Mouse (Mus musculus): Measurements from ENCODE around the gene Fhad1. TPM values are rescaled to one million over a fixed set of nuclear protein-coding genes. Genes with fewer than 3 reads are reported as not detected.
A peak's percentile ranks its signal among the peaks of the same experiment; 100 is the strongest.

Fhad1 gene
- polyA plus RNA-seq, 1 experiment from 2014 or later = 9.0 TPM

GRCm38 (mm10) chr4:141963907-141964306, 51.0 kb downstream of the Fhad1 start:
- H3K27ac ChIP-seq (replicated peaks) = no peak overlapping the region
- WGBS = 81% methylated on average over 3 of the region's 3 CpGs
- ATAC-seq (ENCODE audit: insufficient number of reproducible peaks, low FRiP score, low TSS enrichment, low read depth) = no peak
- no peaks in the 10 kb centered on the region for H3K27me3 ChIP-seq
- H3K9ac ChIP-seq = no peak overlapping the region
- H3K4me3 ChIP-seq (replicated peaks) = no peak overlapping the region
- no peak overlapping the region for H3K4me2 ChIP-seq (replicated peaks)
- H3K9me3 ChIP-seq (replicated peaks) = no peaks in the 10 kb centered on the region
- 0 out of 2 replicates have a peak, but pooled peaks cover 11% of the 10 kb centered on the region for H3K4me1 ChIP-seq
- H3K36me3 ChIP-seq = no peaks in the 10 kb centered on the region

- Histone ChIP-seq H3K27ac (replicated peaks) (no peak overlapping the region), H3K4me2 (replicated peaks) (no peak overlapping the region), H3K9ac (no peak overlapping the region), H3K27me3 (no peaks in the 10 kb centered on the region), H3K4me3 (replicated peaks) (no peak overlapping the region), H3K9me3 (replicated peaks) (no peaks in the 10 kb centered on the region), H3K36me3 (no peaks in the 10 kb centered on the region), H3K4me1 (peaks cover 19% of the 10 kb centered on the region)
- no peak for ATAC-seq (ENCODE audit: insufficient number of reproducible peaks, low FRiP score, low TSS enrichment, low read depth)
- 12% methylated on average over 23 of the region's 23 CpGs for WGBS
Measured at GRCm38 (mm10) chr4:141962811-141963685, 51.8 kb downstream of the Fhad1 start.

- peaks cover 26% of the 10 kb centered on the region for H3K4me1 ChIP-seq
- H3K9ac ChIP-seq = no peak overlapping the region
- no peak overlapping the region for H3K4me2 ChIP-seq (replicated peaks)
- no peaks in the 10 kb centered on the region for H3K9me3 ChIP-seq (replicated peaks)
- H3K36me3 ChIP-seq = no peaks in the 10 kb centered on the region
- H3K27me3 ChIP-seq = no peaks in the 10 kb centered on the region
- H3K27ac ChIP-seq (replicated peaks) = no peak overlapping the region
- WGBS = 76% methylated on average over 8 of the region's 8 CpGs
- H3K4me3 ChIP-seq (replicated peaks) = no peak overlapping the region
- no peak for ATAC-seq (ENCODE audit: insufficient number of reproducible peaks, low FRiP score, low TSS enrichment, low read depth)
Measured at GRCm38 (mm10) chr4:141960037-141960436, 54.8 kb downstream of the Fhad1 start.

GRCm38 (mm10) chr4:141959615-141960014, 55.3 kb downstream of the Fhad1 start:
- Histone ChIP-seq H3K36me3 (no peaks in the 10 kb centered on the region), H3K9ac (no peak overlapping the region), H3K4me2 (replicated peaks) (no peak overlapping the region), H3K4me1 (peaks cover 30% of the 10 kb centered on the region), H3K4me3 (replicated peaks) (no peak overlapping the region), H3K9me3 (replicated peaks) (no peaks in the 10 kb centered on the region), H3K27ac (replicated peaks) (no peak overlapping the region), H3K27me3 (no peaks in the 10 kb centered on the region)
- ATAC-seq (ENCODE audit: insufficient number of reproducible peaks, low FRiP score, low TSS enrichment, low read depth) = no peak
- WGBS = 44% methylated on average over 4 of the region's 4 CpGs

GRCm38 (mm10) chr4:141958614-141959375, 56.1 kb downstream of the Fhad1 start:
- Histone ChIP-seq H3K27me3 (no peaks in the 10 kb centered on the region), H3K4me3 (replicated peaks) (no peak overlapping the region), H3K36me3 (no peaks in the 10 kb centered on the region), H3K27ac (replicated peaks) (no peak overlapping the region), H3K9ac (no peak overlapping the region), H3K4me1 (peaks cover 27% of the 10 kb centered on the region), H3K4me2 (replicated peaks) (0 out of 2 replicates have a peak overlapping the region, but pooled peaks have one; percentile 15), H3K9me3 (replicated peaks) (no peaks in the 10 kb centered on the region)
- WGBS = 53% methylated on average over 7 of the region's 7 CpGs
- peak; percentile 27; the same call in 1 of the 2 replicates for ATAC-seq (ENCODE audit: insufficient number of reproducible peaks, low FRiP score, low TSS enrichment, low read depth)

GRCm38 (mm10) chr4:141958188-141958587, 56.7 kb downstream of the Fhad1 start:
- H3K4me1 ChIP-seq = peaks cover 26% of the 10 kb centered on the region
- H3K27me3 ChIP-seq = no peaks in the 10 kb centered on the region
- 5% methylated on average over 9 of the region's 9 CpGs for WGBS
- no peaks in the 10 kb centered on the region for H3K36me3 ChIP-seq
- H3K9ac ChIP-seq = no peak overlapping the region
- H3K4me3 ChIP-seq (replicated peaks) = no peak overlapping the region
- no peaks in the 10 kb centered on the region for H3K9me3 ChIP-seq (replicated peaks)
- H3K27ac ChIP-seq (replicated peaks) = no peak overlapping the region
- ATAC-seq (ENCODE audit: insufficient number of reproducible peaks, low FRiP score, low TSS enrichment, low read depth) = peak; percentile 31; the same call in 1 of the 2 replicates
- 0 out of 2 replicates have a peak overlapping the region, but pooled peaks have one; percentile 15 for H3K4me2 ChIP-seq (replicated peaks)

- H3K36me3 ChIP-seq = no peaks in the 10 kb centered on the region
- no peak overlapping the region for H3K9ac ChIP-seq
- WGBS = 33% methylated on average over 11 of the region's 11 CpGs
- no peaks in the 10 kb centered on the region for H3K9me3 ChIP-seq (replicated peaks)
- no peak overlapping the region for H3K4me3 ChIP-seq (replicated peaks)
- no peaks in the 10 kb centered on the region for H3K27me3 ChIP-seq
- H3K4me2 ChIP-seq (replicated peaks) = no peak overlapping the region
- peaks cover 24% of the 10 kb centered on the region for H3K4me1 ChIP-seq
- no peak for ATAC-seq (ENCODE audit: insufficient number of reproducible peaks, low FRiP score, low TSS enrichment, low read depth)
- H3K27ac ChIP-seq (replicated peaks) = no peak overlapping the region
Measured at GRCm38 (mm10) chr4:141957740-141958139, 57.1 kb downstream of the Fhad1 start.

- ATAC-seq (ENCODE audit: insufficient number of reproducible peaks, low FRiP score, low TSS enrichment, low read depth) = no peak
- H3K9me3 ChIP-seq (replicated peaks) = no peaks in the 10 kb centered on the region
- no peak overlapping the region for H3K27ac ChIP-seq (replicated peaks)
- no peaks in the 10 kb centered on the region for H3K36me3 ChIP-seq
- no peak overlapping the region for H3K4me2 ChIP-seq (replicated peaks)
- H3K9ac ChIP-seq = no peak overlapping the region
- 89% methylated on average over 5 of the region's 5 CpGs for WGBS
- no peak overlapping the region for H3K4me3 ChIP-seq (replicated peaks)
- H3K27me3 ChIP-seq = no peaks in the 10 kb centered on the region
- H3K4me1 ChIP-seq = peaks cover 32% of the 10 kb centered on the region
Measured at GRCm38 (mm10) chr4:141956931-141957330, 58.0 kb downstream of the Fhad1 start.

- Histone ChIP-seq H3K36me3 (no peaks in the 10 kb centered on the region), H3K27me3 (no peaks in the 10 kb centered on the region; the same call in 1 of the 2 replicates), H3K27ac (replicated peaks) (no peak overlapping the region), H3K4me2 (replicated peaks) (no peak overlapping the region), H3K9me3 (replicated peaks) (no peaks in the 10 kb centered on the region), H3K4me3 (replicated peaks) (no peak overlapping the region), H3K4me1 (peaks cover 33% of the 10 kb centered on the region), H3K9ac (no peak overlapping the region)
- ATAC-seq (ENCODE audit: insufficient number of reproducible peaks, low FRiP score, low TSS enrichment, low read depth) = no peak
- 52% methylated on average over 16 of the region's 16 CpGs for WGBS
Measured at GRCm38 (mm10) chr4:141954770-141955720, 59.8 kb downstream of the Fhad1 start.

GRCm38 (mm10) chr4:141953859-141954258, 61.0 kb downstream of the Fhad1 start:
- Histone ChIP-seq H3K27me3 (no peaks in the 10 kb centered on the region; the same call in 1 of the 2 replicates), H3K4me3 (replicated peaks) (no peak overlapping the region), H3K27ac (replicated peaks) (no peak overlapping the region), H3K4me2 (replicated peaks) (no peak overlapping the region), H3K4me1 (peaks cover 32% of the 10 kb centered on the region), H3K36me3 (no peaks in the 10 kb centered on the region), H3K9me3 (replicated peaks) (no peaks in the 10 kb centered on the region), H3K9ac (no peak overlapping the region)
- no peak for ATAC-seq (ENCODE audit: insufficient number of reproducible peaks, low FRiP score, low TSS enrichment, low read depth)
- 46% methylated on average over 6 of the region's 6 CpGs for WGBS

All from embryonic facial prominence, embryonic 15.5 days (tissue).